Mouse (Mus musculus) urinary bladder, postnatal 4 days (tissue): ENCODE measurements at regions not wholly inside any gene's neighbourhood (a gene's known extent, or its start where the extent isn't known, plus 50 kb on each side); places are given as distances from the start of the nearest gene placed in this dataset.

Experiments used
- DNase-seq, 2 experiments: peaks; one replicate each; pipeline ENCODE4 v3.0.0; 2021 to 2022; ENCODE audit warnings: low spot score in 2 of 2

DNA sequence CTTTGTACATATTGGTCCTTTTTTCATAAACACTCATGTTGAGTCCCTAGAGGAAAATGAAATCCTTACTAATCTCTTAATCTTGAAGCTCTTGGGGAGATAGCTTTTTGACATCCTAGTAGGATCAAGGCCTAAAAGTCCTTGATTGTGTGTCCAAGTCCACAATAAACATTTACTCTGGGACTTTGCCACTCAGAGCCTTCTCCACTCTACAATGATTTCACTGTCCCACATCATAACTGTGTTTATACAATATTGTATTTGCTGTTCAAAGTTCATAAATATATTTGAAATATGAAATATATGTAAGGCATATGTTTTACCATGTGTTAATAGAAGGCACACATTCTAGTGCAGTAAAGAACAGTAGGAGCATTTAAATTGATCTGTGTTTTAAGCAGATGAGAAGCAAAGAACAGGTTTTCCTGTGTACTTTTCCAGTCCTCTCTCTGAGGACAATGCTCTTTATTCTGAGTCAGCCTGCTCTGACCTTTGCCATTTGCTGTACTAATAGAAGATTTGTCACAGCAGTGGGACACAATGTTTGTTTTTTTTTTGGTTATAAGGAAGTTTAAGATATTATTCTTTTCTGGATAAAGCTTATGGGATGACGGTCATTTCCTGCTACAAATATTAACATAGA is 130.7 kb upstream of the Gprin3 start:
- DNase-seq, result no peak

DNA sequence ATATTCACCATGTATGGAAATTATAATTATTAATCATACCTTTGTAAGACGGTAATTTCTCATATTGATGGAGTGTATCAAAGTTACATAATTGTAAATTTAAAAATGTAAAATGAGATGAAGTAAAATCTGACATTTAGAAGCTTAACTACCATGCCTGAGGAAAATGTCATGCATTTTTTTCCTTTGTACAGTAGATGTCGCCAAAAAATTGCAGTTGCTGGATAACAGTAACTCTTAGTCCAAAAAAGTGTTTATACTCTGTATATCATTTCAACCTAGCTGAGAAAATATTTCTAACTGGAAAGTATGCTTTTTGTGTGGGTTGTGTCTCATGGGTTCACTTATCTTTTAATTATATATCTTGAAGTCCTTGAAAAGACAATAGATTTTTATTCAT is 110.9 kb upstream of the Gprin3 start:
- no peak for DNase-seq

DNA sequence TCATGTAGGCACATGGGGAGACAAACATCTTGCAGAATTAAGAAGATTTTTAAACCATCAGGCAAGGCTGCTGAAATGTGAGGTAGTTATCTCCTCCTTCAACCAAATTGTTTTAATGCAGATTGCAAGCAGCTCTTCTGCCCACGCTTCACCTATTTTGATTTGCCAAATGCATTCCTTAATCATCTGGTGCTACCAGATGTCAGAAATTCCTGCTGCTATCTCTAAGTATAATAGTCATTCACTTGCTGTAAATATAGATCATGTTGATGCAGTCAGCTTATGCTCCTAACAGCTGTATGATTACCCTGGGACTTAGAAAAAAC is 98.8 kb upstream of the Gprin3 start:
- DNase-seq, result no peak

DNA sequence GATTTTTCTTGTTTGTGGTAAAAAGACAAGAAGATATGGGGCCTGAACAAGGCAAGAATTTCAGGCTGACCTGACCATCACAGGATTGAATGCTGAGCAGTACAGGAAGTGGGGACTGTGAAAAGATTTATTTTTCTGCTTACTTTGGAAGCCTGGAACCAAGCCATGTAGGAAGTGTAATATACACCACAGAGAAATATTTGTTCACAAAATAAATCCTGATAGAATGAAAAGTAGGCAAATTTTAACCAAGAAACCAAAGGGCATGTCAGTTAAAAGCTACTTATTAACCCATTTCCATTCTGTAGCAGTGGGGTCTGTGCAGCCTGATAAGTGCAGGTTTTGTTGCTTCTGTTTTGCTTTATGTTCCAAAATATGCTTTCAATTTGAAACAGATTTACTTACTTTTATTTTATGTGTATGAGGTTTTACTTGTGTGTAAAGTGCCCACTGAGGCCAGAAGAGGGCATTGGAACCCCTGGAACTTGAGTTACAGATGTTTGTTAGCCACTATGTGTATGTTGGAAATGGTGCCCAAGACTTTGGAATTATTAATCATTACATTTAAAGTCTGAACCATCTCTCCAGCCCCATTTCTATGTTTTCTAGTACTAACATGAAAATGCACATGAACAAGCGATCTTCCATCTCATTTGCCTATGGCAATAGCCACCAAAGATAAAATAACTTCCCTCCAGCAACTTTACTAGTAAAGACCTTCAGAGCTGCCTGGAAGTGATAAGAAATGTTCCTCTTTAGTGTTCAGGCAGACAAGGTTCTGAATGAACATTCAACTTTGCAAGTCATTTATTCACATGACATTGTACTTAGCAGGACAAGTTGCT is 98.2 kb upstream of the Gprin3 start:
- no peak for DNase-seq

- DNase-seq, result no peak
Measured at GRCm38 (mm10) chr6:59522960-59523359, 96.9 kb upstream of the Gprin3 start.

- DNase-seq, result no peak
Measured at GRCm38 (mm10) chr6:59500818-59501217, 74.7 kb upstream of the Gprin3 start.

DNA sequence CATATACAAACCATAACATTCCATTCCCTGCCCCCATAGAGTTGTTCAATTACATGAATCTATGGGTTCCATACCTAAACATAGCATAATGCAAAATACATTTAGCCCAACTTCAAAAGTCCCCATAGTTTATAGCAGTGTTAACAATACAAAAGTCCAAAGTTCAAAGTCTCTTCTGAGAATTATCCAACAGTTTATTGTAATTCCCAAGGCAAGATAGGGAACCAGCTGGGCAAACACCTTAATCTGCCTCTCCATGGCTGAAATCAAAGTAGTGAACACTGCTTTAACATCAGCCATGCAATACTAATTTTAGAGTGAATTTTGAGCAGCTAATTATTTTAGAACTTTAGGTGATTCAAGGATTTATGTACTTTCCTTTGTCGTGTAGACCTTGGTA is 72.7 kb upstream of the Gprin3 start:
- DNase-seq, result no peak

GRCm38 (mm10) chr6:59498079-59498478 is 72.0 kb upstream of the Gprin3 start:
- DNase-seq, result peak in 1 of 2 experiments; percentile 64

GRCm38 (mm10) chr6:59489001-59489575 is 63.0 kb upstream of the Gprin3 start:
- DNase-seq, result no peak

DNA sequence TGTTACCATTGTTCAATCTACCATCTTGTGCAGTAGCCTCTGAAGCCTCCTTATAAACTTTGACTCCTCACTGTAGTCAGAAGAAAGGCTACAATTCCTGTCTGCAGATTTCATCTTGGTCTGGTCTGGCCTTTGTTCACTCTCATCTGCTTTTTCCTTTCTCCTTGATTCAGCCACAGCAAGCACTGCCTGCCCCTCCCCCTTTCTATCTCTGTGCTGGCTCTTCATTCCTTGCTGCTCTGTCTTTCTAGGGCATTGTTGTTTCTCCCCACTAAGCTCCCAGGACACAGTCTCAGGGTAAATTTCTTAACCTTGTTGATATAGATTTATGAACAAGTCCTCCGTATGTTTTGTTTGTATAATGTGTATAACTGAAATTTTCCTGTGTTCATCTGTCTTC is 62.3 kb upstream of the Gprin3 start:
- no peak for DNase-seq

GRCm38 (mm10) chr6:59484004-59484403 is 57.9 kb upstream of the Gprin3 start:
- no peak for DNase-seq

GRCm38 (mm10) chr6:59483587-59483986 is 57.5 kb upstream of the Gprin3 start:
- DNase-seq, result no peak
